Mouse (Mus musculus) gastrocnemius, postnatal 4 days (tissue): Measurements from ENCODE around the gene Prickle1. TPM values are rescaled to one million over a fixed set of nuclear protein-coding genes. Genes with fewer than 3 reads are reported as not detected.

Experiments
- DNase-seq, 2 experiments: peaks; one replicate each; pipeline ENCODE4 v3.0.0; 2021 to 2022; ENCODE audit warnings: low spot score in 2 of 2, mixed read lengths in 2 of 2
- total RNA-seq, 2 experiments: library from RNA; stranded (reverse); gene quantifications; 2 replicates each; pipeline ENCODE4 v1.2.3; 2021

Prickle1 gene
- total RNA-seq, 2 experiments from 2014 or later, result 22.5 to 24.5 TPM

GRCm38 (mm10) chr15:93512437-93512836 lies 83.3 kb downstream of the Prickle1 start:
- DNase-seq, result no peak

DNA sequence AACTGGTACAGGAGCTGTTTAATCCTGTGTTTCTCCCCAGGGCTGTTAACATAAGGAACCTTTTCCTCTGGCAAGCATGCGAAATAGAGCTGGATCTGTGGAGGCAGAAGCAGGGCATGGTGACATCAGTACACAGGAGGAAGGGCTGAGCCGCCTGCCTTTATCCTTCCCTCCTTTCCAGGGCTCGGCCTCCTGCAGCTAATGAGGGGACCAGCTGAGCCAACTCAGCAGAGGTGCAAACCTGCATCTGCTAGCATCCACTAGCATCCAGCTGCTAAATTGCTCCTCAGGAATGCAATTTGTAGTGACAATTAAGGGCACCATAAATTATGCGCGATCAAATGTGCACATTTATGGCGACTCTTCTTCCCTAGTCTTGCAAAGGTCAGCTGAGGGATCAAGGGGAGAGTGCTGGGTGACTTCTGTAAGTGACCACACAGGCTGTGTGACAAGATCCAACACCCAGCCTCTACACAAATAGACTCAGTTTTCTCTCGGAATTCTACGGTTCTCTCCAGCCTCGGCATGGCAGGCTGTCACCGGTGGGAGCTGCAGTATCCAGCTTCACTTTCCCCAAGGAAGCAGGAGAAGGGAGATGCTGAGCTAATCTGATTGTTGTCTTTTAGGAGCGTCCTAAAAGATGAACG lies 84.9 kb downstream of the Prickle1 start:
- no peak for DNase-seq

DNA sequence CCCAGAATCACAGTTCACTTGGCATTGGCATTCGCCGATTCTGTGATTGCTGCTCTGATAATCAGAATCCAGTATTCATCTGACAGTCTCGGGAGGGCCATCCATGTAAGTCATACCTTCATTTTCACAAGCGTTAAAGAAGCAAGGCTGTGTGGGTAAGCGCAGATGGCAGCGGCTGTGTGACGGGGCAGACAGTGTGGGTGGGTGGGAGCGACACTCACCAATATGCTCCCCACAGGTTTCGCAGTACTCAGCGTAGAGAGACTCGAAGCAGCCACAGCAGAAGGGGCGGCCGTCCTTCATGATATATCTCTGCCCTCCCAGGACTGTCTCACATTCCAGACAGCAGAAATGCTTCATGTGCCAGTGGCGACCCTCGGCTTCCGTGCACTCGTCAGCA lies 90.9 kb downstream of the Prickle1 start:
- DNase-seq, result no peak

GRCm38 (mm10) chr15:93503201-93503745 lies 92.4 kb downstream of the Prickle1 start:
- no peak for DNase-seq

DNA sequence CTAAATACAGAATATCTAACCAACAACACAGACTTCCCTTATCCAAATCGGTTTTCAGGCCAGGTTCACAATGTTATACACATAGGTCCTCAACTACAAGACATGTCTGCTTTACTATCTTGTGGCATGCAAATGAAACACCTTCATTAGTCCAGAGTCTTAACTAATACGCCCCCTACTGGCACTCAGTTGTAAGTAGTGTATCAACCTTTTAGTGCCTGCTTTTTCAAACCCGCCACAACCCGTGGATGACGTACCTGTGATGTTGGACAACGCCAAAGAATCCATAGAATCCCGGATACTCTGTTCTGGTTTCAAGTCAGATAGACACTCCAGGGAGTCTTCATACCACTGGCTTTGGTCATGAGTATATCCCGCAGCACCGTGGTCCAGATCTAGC lies 93.0 kb downstream of the Prickle1 start:
- DNase-seq, result no peak

GRCm38 (mm10) chr15:93499866-93500265 lies 95.8 kb downstream of the Prickle1 start:
- DNase-seq, result no peak

DNA sequence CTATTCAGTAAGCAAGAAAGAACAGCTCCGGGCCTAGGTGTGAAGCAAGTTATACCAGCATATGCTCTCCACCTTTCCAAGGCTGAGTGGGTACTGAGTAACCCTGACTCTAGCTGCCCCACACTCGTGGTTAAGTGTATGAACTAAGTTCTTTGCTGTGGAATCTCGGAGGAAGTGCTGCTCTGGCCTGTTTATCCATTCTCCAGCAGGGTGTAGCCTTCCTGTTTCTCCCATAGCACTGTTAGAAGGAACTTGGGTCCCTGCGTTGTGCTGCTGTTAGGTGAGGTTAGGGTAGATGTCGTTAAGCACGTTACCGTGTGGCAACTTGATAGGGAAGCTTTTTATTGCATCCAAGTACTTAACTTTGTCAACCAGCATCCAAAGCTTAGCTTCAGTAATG lies 101.0 kb downstream of the Prickle1 start:
- no peak for DNase-seq

GRCm38 (mm10) chr15:93489597-93489996 lies 106.1 kb downstream of the Prickle1 start:
- no peak for DNase-seq

- DNase-seq, result no peak
Observed at GRCm38 (mm10) chr15:93486066-93486465, 109.6 kb downstream of the Prickle1 start.

DNA sequence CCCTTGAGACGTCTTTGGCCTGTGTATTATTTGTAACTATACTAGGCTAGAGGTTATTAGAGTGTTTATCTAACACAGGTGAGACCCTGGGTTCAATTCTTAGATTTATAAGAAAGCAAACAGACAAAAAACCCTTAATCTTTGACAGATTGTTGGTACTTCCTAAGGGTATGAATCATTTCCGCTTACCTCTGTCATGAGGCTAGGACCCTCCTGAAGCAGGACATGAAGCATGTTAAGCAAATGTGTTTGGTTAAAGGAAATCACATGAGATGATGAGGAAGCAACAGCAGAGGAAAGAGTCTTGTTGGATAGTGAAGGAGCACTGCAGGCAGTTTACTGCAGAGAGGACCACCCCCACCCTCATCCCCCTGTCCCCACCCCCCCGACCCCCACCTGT lies 110.4 kb downstream of the Prickle1 start:
- DNase-seq, result no peak

- DNase-seq, result no peak
Observed at GRCm38 (mm10) chr15:93484261-93484710, 111.4 kb downstream of the Prickle1 start.

GRCm38 (mm10) chr15:93481112-93481511 lies 114.6 kb downstream of the Prickle1 start:
- DNase-seq, result no peak

DNA sequence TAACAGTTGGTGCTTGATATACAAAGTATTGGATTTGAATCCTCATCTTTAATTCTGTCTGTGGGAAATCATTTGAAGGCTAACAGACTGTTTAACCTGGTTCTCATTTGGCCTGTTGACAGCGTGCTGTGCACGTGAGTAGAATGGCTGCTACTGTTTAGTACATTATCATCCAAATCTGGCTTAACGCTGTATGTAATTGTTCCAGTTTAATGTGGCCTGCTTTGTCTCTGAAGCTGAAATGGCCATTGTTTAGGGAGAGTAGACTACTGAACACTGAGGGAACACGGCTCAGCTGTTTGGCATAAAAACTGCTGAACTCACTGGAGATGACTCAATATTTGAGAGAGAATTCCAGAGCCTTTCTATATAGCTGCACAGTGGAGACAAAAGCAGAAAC lies 116.2 kb downstream of the Prickle1 start:
- no peak for DNase-seq

DNA sequence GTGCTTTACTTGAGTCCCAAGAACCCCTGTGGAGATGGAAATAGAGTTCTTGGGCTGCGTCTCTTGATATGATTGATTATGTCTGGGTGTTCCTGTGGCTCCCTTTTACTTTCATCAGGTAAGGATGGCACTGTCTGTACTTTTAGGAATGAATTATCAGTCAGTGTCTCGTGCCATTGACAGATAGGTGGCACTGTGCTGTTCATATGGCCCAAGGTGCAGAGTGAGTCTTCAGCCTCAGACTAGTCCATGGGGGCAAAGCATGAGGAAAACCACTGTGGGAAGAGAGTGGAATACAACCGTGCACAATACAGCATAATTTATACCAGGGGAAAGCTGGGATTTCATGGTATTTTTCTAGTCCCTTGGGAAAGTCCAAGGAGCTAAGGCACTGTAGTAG lies 117.0 kb downstream of the Prickle1 start:
- DNase-seq, result no peak

DNA sequence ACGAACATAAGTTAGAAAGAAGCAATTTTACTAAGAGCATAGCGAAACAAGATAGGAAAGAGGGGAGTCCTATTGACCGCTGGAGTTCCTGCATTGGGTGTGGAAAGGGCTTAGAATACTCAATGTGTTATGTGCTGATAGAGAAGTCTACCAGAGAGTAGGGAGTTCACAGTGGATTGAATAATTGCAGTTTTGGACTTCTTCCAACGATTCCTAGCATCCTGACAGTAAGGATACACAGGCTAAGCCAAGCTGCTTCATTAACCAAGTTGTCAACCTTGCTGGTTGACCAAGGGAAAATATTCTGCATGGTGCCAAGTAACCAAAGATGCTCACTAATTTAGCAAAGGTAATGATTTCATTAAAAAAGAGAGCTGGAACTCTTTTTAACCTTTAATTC lies 118.0 kb downstream of the Prickle1 start:
- DNase-seq, result no peak

DNA sequence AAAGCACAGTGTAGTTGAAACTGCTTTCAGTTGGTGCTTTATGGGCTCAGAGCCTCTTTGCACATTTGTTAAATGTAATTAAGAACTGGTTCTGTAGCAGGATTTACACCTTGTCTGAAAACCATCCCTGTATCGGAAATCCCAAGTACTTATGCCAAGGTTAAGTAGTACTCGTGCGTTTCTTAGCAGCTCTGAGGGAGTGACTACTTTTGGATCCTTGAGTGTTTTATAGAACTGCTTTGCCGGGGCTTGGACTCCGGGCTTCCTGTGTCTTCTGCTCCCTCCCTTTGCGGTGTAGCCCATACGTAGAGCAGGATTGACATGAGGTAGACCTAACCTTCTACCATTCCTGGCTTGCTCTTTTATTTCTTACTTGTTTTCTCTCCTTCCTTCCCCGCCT lies 120.0 kb downstream of the Prickle1 start:
- no peak for DNase-seq

DNA sequence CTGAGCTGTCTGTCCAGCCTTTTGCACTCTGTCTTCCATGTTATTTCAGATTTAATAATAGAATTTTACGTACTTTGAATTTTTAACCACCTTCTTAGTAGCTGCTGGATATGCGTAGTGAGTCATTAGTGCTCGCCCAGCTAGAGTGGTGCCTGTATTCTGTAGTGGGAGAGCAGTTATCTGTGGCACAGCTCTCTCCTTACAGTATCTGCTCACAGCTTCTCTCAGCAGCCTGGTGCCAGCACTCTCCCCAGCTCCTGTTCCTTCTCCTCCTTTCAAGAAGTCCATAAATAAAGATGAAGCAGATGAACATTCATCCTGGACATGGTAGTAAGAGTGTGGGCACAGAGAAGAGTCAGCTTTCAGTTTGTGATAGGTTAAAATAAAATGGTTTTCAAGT lies 121.4 kb downstream of the Prickle1 start:
- no peak for DNase-seq

GRCm38 (mm10) chr15:93472089-93472488 lies 123.6 kb downstream of the Prickle1 start:
- no peak for DNase-seq

DNA sequence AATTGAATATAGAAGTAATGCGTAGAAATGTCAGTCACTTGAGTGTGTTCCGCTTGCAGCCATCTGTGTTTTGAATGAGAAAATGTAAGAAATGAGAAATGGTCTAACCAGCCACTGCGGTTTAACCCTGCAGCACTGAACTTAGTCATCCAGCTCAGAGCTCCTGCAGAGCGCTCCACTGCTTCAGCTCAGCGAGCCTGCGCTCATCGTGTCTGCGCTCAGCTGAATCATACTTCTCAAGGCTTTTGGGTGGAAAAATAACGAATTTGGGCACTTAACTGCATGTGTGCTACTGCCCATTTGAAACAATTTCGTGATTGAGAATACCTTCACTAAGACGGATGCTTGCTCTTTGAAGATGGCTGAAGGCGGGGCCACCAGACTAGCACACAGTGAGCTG lies 124.0 kb downstream of the Prickle1 start:
- no peak for DNase-seq

DNA sequence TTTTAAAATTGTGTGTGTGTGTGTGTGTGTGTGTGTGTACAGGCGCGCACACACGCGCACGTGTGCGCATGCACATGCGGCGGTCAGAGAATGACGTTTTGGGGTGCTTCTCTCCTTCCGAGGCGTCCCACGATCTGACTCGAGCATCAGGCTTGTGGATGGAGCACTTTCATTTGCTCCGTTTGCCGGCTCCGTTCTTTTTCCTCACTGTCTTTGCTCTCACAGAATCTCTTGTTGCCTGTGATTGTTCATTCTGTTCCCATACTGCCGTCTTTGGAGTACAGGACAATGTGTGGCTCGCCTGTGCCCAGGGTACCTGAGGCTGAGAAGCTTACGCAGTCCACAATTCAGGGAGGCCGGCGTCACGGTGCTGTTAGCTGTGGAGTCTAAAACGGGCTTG lies 134.6 kb downstream of the Prickle1 start:
- no peak for DNase-seq

GRCm38 (mm10) chr15:93459422-93459821 lies 136.3 kb downstream of the Prickle1 start:
- no peak for DNase-seq

- DNase-seq, result no peak
Observed at GRCm38 (mm10) chr15:93456005-93456404, 139.7 kb downstream of the Prickle1 start.

DNA sequence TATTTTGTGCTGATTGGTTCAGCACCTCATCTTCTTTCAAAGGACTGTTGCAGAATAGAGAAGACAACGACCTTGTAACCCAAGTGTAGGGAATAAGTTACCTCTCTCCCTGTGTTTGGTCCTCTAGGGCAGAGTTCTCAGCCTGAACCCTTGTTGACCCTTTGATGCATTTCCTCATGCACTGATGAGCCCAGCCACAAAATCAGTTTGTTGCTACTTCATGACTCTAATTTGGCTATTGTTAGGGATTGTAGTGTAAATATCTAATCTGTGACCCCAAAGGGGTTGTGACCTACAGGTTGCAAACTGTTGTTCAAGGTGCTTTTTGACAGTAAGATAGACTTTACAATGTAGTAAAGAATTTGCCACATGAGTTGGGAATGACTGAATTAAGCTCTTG lies 142.4 kb downstream of the Prickle1 start:
- no peak for DNase-seq
